Mouse (Mus musculus): Measurements from ENCODE around the gene Tenm2. TPM values are rescaled to one million over a fixed set of nuclear protein-coding genes. Genes with fewer than 3 reads are reported as not detected.

Tenm2 gene
- polyA plus RNA-seq, 2 experiments from 2014 or later: 0.05 TPM; not detected in 1

GRCm38 (mm10) chr11:35974632-35975450 lies 1260.9 kb downstream of the Tenm2 start:
- ATAC-seq: no peak

- ATAC-seq: no peak
Observed at GRCm38 (mm10) chr11:35973135-35973534, 1262.6 kb downstream of the Tenm2 start.

DNA sequence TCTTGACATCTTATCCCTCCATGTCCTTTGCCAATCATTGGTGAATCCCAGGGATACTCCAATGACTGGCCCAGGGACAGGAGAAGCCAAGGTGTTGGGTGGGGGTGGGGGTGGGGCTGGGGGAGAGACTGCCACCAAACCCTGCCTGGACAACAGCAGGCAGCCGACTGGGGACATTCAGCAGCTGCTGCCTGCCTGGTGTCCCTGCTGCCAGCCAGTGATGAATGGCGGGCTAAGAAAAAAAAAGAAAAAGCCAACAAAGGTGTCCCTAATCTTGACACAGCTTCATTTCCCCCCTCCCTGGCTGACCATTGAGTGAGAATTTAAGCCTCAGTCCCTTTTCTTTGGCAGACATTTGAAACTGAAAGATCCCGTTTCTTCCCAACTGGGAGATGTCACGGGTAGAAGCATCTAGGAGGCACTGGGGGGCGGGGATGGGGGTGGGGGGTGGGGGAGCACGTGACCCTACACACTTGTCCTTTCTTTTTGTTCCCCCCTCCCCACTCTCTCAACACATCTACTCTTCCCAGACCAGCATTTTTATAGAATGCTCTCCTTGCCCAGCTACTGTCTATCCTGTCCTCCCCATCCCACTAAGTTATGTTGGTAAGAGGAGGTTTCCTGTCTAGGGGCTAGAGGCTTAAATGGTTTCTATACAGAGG lies 1263.4 kb downstream of the Tenm2 start:
- no peak for ATAC-seq

DNA sequence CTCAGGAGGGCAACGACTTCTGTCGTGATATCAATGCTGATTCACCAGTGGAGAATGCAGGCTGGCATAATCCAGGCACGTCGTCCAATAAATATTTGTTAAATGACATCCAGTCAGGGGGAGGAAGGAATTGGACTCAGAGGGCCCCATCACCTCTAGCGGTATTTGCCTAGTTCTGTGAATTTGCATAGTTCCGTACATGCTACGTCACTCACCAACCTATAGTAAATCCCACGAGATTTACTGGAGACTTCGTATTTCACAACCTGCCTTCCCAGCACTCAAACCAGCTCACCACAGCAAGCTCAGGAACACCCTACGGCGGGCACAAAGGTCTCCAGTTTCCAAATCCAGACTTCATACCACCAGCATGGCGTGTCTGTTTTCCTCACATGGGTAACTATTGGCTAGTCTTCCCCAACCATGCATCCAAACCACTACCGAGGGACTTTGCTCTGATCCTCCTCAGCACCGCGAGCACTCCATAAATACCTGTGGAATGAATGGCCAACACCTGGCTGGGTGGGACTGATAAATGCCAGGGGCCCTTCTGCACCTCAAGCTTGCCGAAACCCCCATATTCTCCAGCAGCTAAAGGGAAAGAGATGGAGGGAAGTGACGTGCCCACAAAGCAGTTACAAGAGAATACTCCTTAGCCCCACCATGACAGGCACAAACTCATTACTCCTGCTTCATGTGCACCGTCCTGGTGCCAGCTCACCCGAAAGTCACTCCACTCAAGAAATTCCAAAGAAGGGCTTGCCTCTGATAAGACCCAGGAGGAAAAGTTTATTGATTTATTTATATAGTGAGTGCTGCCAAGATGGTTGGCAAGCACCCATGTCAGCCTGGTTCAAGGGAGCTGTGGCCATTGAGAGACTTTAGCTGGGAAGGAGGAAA lies 1264.7 kb downstream of the Tenm2 start:
- ATAC-seq: no peak

- no peak for ATAC-seq
Observed at GRCm38 (mm10) chr11:35968291-35968690, 1267.5 kb downstream of the Tenm2 start.

DNA sequence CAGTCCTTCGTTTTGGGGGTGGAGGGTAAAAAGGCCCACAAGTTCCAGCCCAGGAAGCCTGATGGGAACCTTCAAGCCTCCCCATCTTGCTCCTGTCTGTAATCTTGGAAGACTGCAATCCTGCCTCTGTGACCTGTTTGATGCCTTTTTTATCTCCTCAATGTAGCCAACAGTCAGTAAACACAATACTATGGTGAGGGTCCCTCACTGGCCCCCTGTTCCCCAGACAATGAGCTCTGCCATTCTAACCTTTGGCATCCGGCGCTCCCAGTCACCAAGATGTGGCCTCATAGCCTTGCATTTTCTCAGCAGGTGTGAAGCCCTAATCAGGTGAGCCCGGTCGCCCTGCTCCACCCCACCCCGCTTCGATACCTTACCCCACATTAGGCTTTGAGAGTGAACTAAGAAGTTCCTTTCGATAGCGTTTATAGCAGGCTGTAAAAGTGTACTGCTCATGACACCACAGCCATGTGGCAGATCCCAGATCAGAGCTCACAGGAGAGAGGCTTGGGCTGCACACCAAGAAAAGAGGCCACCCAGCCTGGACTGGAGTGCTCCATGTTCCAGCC lies 1271.7 kb downstream of the Tenm2 start:
- no peak for ATAC-seq

DNA sequence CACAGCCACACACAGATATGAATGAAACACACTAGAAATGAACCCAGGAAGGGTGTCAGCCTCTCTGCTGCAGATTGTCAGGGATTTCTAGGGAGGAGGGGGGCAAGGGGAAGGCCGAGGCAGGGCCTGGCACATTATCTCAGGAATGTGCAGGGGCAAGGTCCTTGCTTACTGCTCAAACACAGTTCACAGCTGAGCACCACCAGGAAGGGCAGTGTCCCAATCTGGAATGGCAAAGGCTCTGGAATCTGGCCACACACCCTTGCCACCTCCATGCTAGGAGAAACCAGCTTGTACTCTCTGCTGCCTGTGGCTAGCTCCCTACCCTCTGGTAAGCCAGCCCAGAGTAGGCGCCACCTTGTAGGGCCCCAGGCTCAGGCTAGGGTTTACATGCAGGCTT lies 1272.2 kb downstream of the Tenm2 start:
- no peak for ATAC-seq

DNA sequence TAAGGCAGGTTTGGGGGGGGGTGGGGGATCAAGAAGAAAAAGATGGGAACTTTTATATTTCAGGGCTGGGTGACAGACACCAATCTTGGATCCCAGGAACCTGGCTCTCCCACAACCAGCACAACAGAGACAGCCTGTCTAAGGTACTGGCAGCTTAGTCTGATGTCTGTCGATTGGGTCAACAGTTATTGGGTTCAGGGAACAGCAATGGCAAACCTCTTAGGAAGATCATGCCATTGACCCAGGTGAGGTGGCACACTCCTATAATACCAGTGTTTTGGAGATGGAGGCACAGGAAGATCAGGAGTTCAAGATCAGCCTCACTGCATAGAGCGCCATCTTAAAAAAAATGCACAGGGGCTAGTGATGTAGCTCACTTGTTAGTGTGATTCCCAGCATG lies 1273.3 kb downstream of the Tenm2 start:
- ATAC-seq: no peak

- ATAC-seq: no peak
Observed at GRCm38 (mm10) chr11:35959270-35959669, 1276.5 kb downstream of the Tenm2 start.

Data from CD4-positive, CD25-positive, alpha-beta regulatory T cell, adult 4 months (primary cell).